Mouse (Mus musculus): ENCODE results near the gene Ttc28. TPM values are rescaled to one million over a fixed set of nuclear protein-coding genes. Genes with fewer than 3 reads are reported as not detected.
A peak's percentile ranks its signal among the peaks of the same experiment; 100 is the strongest.

Ttc28 gene
- polyA plus RNA-seq, 1 experiment from 2014 or later, result 12.1 TPM

- Histone ChIP-seq H3K9ac (replicated peaks; ENCODE audit: low read length) (no peak overlapping the region), H3K27me3 (ENCODE audit: insufficient read depth, low read length) (no peaks in the 10 kb centered on the region), H3K4me3 (ENCODE audit: low read length) (no peak overlapping the region), H3K4me2 (replicated peaks; ENCODE audit: low read depth, low read length) (no peak overlapping the region), H3K27ac (ENCODE audit: low read length) (no peak overlapping the region), H3K9me3 (ENCODE audit: low read length) (no peaks in the 10 kb centered on the region), H3K4me1 (ENCODE audit: insufficient read depth, low read length) (peaks cover 18% of the 10 kb centered on the region), H3K36me3 (ENCODE audit: insufficient read depth, low read length) (no peaks in the 10 kb centered on the region)
- ATAC-seq (ENCODE audit: low FRiP score, low TSS enrichment), result no peak
- WGBS, result 66% methylated on average over 2 of the region's 2 CpGs
Observed at GRCm38 (mm10) chr5:111194829-111195228, 315.2 kb downstream of the Ttc28 start.

- ATAC-seq (ENCODE audit: low FRiP score, low TSS enrichment), result no peak
- Histone ChIP-seq H3K27ac (ENCODE audit: low read length) (no peak overlapping the region), H3K9me3 (ENCODE audit: low read length) (no peaks in the 10 kb centered on the region), H3K9ac (replicated peaks; ENCODE audit: low read length) (no peak overlapping the region), H3K4me2 (replicated peaks; ENCODE audit: low read depth, low read length) (no peak overlapping the region), H3K36me3 (ENCODE audit: insufficient read depth, low read length) (no peaks in the 10 kb centered on the region), H3K4me1 (ENCODE audit: insufficient read depth, low read length) (peaks cover 23% of the 10 kb centered on the region), H3K27me3 (ENCODE audit: insufficient read depth, low read length) (no peaks in the 10 kb centered on the region), H3K4me3 (ENCODE audit: low read length) (no peak overlapping the region)
- 47% methylated on average over 11 of the region's 11 CpGs for WGBS
Observed at GRCm38 (mm10) chr5:111195488-111196485, 316.2 kb downstream of the Ttc28 start.

- Histone ChIP-seq H3K27ac (ENCODE audit: low read length) (no peak overlapping the region), H3K27me3 (ENCODE audit: insufficient read depth, low read length) (no peaks in the 10 kb centered on the region), H3K9ac (replicated peaks; ENCODE audit: low read length) (no peak overlapping the region), H3K9me3 (ENCODE audit: low read length) (no peaks in the 10 kb centered on the region), H3K4me2 (replicated peaks; ENCODE audit: low read depth, low read length) (no peak overlapping the region), H3K4me3 (ENCODE audit: low read length) (no peak overlapping the region), H3K4me1 (ENCODE audit: insufficient read depth, low read length) (peaks cover 32% of the 10 kb centered on the region), H3K36me3 (ENCODE audit: insufficient read depth, low read length) (no peaks in the 10 kb centered on the region)
- WGBS, result 89% methylated on average over 15 of the region's 15 CpGs
- ATAC-seq (ENCODE audit: low FRiP score, low TSS enrichment), result no peak
Observed at GRCm38 (mm10) chr5:111197727-111198126, 318.1 kb downstream of the Ttc28 start.

DNA sequence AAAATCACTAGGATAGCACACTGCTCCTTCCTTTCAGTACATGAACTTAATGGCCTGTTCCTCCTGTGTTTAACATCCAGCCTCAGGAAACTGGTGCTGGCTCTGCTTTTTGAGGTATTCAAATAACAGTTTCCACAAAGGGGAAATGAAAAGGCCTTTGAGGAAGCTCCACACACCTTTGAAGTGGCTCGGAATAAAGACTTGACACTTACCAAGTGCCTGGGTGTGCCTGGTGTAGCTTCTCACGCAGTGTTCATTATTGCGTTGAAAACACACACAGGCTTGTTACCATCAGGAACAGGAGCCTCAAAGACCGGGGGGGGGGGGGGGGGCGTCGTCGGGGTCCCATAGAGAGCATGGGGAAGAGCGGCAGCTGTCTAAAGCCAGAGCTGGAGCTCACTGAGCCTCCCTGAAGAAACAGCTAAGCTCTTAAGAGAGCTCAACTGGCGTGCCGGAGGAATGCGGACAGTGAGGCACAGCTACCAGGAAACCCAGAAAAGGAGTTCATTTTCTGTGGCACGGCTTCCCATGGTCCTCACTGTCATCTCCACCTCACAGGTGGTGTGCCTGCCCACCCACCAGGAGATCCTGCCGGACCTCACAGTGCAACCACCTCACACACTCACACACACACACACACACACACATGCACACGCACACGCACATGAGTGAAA is 320.7 kb downstream of the Ttc28 start:
- Histone ChIP-seq H3K4me3 (ENCODE audit: low read length) (no peak overlapping the region), H3K4me2 (replicated peaks; ENCODE audit: low read depth, low read length) (no peak overlapping the region), H3K4me1 (ENCODE audit: insufficient read depth, low read length) (peaks cover 53% of the 10 kb centered on the region), H3K27me3 (ENCODE audit: insufficient read depth, low read length) (no peaks in the 10 kb centered on the region), H3K27ac (ENCODE audit: low read length) (0 out of 2 replicates have a peak overlapping the region, but pooled peaks have one; percentile 6), H3K36me3 (ENCODE audit: insufficient read depth, low read length) (no peaks in the 10 kb centered on the region), H3K9me3 (ENCODE audit: low read length) (no peaks in the 10 kb centered on the region), H3K9ac (replicated peaks; ENCODE audit: low read length) (no peak overlapping the region)
- no peak for ATAC-seq (ENCODE audit: low FRiP score, low TSS enrichment)
- 31% methylated on average over 15 of the region's 15 CpGs for WGBS

DNA sequence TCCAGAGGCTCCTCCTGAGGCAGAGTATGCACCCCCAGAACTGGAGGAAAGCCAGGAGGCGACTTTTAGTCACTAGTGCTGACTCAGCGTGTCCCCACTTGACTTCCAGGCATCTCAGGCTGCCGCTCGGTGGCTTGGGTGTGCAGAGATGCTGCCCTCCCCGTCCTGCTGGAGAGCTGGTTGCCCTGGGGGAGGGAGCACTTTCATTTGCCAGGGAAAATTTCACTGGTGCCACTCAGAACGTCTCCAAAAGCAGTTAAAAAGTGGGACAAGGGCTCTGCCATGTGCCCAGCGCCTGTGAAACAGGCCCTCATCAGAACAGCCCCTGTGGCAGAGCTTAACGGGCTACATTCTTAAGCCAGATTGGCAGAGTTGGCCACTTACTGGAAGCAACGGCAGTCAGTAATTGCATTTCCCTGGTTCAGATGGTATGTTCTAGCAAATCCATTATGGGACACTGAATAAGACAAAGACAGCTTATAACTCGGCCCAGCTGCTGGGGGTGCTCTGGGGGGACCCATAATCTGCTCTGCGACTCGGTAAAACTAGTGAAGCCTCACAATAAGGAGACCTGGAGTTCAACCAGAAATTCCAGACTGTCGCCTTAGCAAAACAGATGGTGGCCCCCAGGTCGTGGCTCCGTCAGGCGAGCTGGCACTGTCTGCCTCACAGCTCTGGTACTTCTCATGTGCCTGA is 321.5 kb downstream of the Ttc28 start:
- no peaks in the 10 kb centered on the region for H3K36me3 ChIP-seq (ENCODE audit: insufficient read depth, low read length)
- H3K9me3 ChIP-seq (ENCODE audit: low read length), result no peaks in the 10 kb centered on the region
- no peak overlapping the region for H3K4me2 ChIP-seq (replicated peaks; ENCODE audit: low read depth, low read length)
- H3K4me3 ChIP-seq (ENCODE audit: low read length), result no peak overlapping the region
- peaks cover 52% of the 10 kb centered on the region for H3K4me1 ChIP-seq (ENCODE audit: insufficient read depth, low read length)
- no peak overlapping the region for H3K27ac ChIP-seq (ENCODE audit: low read length)
- H3K27me3 ChIP-seq (ENCODE audit: insufficient read depth, low read length), result no peaks in the 10 kb centered on the region
- no peak overlapping the region for H3K9ac ChIP-seq (replicated peaks; ENCODE audit: low read length)
- 34% methylated on average over 16 of the region's 16 CpGs for WGBS
- no peak for ATAC-seq (ENCODE audit: low FRiP score, low TSS enrichment)

GRCm38 (mm10) chr5:111204221-111204620 is 324.6 kb downstream of the Ttc28 start:
- no peak for ATAC-seq (ENCODE audit: low FRiP score, low TSS enrichment)
- peaks cover 71% of the 10 kb centered on the region for H3K4me1 ChIP-seq (ENCODE audit: insufficient read depth, low read length)

DNA sequence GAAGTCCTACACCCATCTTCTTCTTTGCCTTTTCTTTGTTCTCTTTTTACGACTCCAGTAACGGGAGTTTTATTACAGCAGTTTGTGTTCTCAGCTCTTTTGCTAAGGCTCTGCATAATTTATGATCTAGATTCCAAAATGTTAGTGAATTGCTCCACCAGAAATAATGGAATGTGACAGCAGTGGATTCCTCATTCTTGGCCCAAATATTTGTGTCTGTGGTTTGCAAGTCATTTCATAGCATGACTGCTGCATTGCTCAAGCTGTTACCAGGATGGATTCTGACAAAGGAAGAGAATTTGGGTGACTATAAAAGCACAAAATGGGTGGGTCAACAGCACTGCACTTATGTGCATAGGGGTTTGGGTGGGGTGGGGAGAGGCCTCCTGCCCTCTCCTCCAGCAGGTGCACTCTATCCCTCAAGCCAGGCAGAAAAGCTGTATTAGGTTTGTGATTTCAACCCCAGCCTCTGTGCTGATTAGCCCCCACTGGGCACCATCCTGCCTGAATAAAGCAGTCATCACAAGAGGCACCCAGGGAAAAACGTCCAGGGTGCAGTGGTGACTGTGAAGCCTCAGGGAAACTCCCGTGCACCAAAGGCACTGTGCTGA is 325.5 kb downstream of the Ttc28 start:
- Histone ChIP-seq H3K36me3 (ENCODE audit: insufficient read depth, low read length) (no peaks in the 10 kb centered on the region), H3K27ac (ENCODE audit: low read length) (peak overlapping the region; percentile 89), H3K9me3 (ENCODE audit: low read length) (no peaks in the 10 kb centered on the region), H3K4me2 (replicated peaks; ENCODE audit: low read depth, low read length) (no peak overlapping the region; the same call in 1 of the 2 replicates), H3K4me1 (ENCODE audit: insufficient read depth, low read length) (peaks cover 64% of the 10 kb centered on the region), H3K9ac (replicated peaks; ENCODE audit: low read length) (no peak overlapping the region), H3K27me3 (ENCODE audit: insufficient read depth, low read length) (no peaks in the 10 kb centered on the region), H3K4me3 (ENCODE audit: low read length) (no peak overlapping the region)
- 25% methylated on average over 4 of the region's 4 CpGs for WGBS
- ATAC-seq (ENCODE audit: low FRiP score, low TSS enrichment), result no peak

More at GRCm38 (mm10) chr5:111204221-111204620, 324.6 kb downstream of the Ttc28 start:
- no peaks in the 10 kb centered on the region for H3K9me3 ChIP-seq (ENCODE audit: low read length)
- WGBS, result 65% methylated on average over 5 of the region's 5 CpGs
- H3K27ac ChIP-seq (ENCODE audit: low read length), result peak overlapping the region; percentile 81; the same call in 1 of the 2 replicates
- H3K4me3 ChIP-seq (ENCODE audit: low read length), result no peak overlapping the region
- no peaks in the 10 kb centered on the region for H3K36me3 ChIP-seq (ENCODE audit: insufficient read depth, low read length)
- H3K4me2 ChIP-seq (replicated peaks; ENCODE audit: low read depth, low read length), result no peak overlapping the region
- H3K27me3 ChIP-seq (ENCODE audit: insufficient read depth, low read length), result no peaks in the 10 kb centered on the region
- no peak overlapping the region for H3K9ac ChIP-seq (replicated peaks; ENCODE audit: low read length)

DNA sequence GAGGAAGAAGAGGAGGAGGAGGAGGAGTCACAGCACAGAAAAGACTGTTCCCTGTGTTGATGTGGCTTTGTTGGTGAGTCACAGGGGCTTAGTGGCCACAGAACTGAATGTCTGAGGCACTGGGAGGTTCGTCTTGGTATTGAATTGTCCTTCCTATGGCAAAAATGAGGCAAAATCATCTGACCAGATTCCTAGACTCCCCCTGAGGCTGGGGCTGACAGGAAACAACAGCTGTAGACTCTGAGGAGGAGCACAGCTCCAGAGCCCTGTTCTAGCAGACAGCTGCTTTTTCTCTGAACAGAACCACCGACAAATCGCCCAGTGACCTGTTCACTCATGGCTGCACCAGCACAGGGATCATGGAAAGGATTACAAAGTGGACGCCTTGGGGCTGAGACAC is 326.2 kb downstream of the Ttc28 start:
- ATAC-seq (ENCODE audit: low FRiP score, low TSS enrichment), result peak; percentile 36
- WGBS, result 11% methylated on average over 4 of the region's 4 CpGs
- H3K4me1 ChIP-seq (ENCODE audit: insufficient read depth, low read length), result peaks cover 61% of the 10 kb centered on the region
- H3K4me2 ChIP-seq (replicated peaks; ENCODE audit: low read depth, low read length), result no peak overlapping the region
- peak overlapping the region; percentile 70 for H3K27ac ChIP-seq (ENCODE audit: low read length)
- no peaks in the 10 kb centered on the region for H3K27me3 ChIP-seq (ENCODE audit: insufficient read depth, low read length)
- H3K4me3 ChIP-seq (ENCODE audit: low read length), result no peak overlapping the region
- no peaks in the 10 kb centered on the region for H3K9me3 ChIP-seq (ENCODE audit: low read length)
- no peak overlapping the region; the same call in 1 of the 2 replicates for H3K9ac ChIP-seq (replicated peaks; ENCODE audit: low read length)
- H3K36me3 ChIP-seq (ENCODE audit: insufficient read depth, low read length), result no peaks in the 10 kb centered on the region

DNA sequence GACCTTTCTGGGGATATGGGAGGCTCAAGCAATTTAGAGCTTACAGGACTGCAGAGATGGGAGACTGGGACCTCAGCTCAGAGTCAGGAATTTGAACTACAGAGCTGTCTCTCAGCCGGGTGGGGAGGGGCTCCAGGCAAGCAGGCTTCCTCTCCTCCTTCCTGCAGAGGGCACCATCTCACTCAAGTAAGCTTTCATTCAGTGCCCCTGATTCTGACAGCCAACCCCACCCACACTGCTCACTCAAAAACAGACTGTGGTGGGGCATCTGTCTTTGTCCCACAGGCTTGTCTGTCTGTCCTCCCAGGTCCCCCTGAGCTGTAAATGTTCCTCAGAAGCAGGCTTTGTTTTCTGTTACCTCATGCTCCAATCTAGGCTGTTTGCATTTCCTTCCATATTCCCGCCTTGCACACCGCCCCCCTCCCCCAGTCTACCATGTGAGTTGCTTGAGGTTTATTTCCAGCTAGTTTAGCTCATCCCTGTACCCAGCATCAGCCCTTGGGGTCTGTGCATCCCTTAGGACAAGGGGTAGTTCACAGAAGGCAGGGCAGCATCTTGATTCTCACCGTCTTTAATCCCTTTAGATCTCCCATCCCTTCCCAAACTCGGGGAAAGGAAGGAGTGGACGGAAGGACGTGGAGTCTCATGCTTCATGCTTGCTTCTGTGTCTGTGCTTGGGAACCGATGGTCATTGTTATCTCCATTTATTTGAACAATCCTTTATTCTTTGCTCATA is 328.5 kb downstream of the Ttc28 start:
- H3K4me1 ChIP-seq (ENCODE audit: insufficient read depth, low read length), result peaks cover 54% of the 10 kb centered on the region
- no peak overlapping the region for H3K4me3 ChIP-seq (ENCODE audit: low read length)
- H3K36me3 ChIP-seq (ENCODE audit: insufficient read depth, low read length), result no peaks in the 10 kb centered on the region
- 59% methylated on average over 8 of the region's 8 CpGs for WGBS
- H3K27me3 ChIP-seq (ENCODE audit: insufficient read depth, low read length), result no peaks in the 10 kb centered on the region
- no peak overlapping the region for H3K9ac ChIP-seq (replicated peaks; ENCODE audit: low read length)
- no peaks in the 10 kb centered on the region for H3K9me3 ChIP-seq (ENCODE audit: low read length)
- H3K27ac ChIP-seq (ENCODE audit: low read length), result no peak overlapping the region
- H3K4me2 ChIP-seq (replicated peaks; ENCODE audit: low read depth, low read length), result peak overlapping the region; percentile 10
- peak; percentile 52 for ATAC-seq (ENCODE audit: low FRiP score, low TSS enrichment)

All from kidney, embryonic 16.5 days (tissue).